ENCODE assay signal across 12 mouse cellular contexts in genomic region chr2:162528911-162529310, GRCm38 (mm10).
DNase-seq lines count a peak whose midpoint lies in the region; ATAC-seq and TF ChIP-seq lines count a peak whose summit lies in the region.
"Had no signal": no experiment of that assay in that cellular context is flagged by ENCODE, and none has a peak within 500 bp of the region (broad histone marks: within the 10 kb centered on the region; RNA-seq: fewer than 3 reads in every experiment).

No protein-coding gene starts in this region.

- TF ChIP-seq CTCF in gastrocnemius, adult 2 months (IDR thresholded peaks at IDR 0.05): peak; percentile 23; the same call in 1 of the 2 replicates
- peak; percentile 35 for TF ChIP-seq CTCF in left cerebral cortex, adult 2 months (IDR thresholded peaks at IDR 0.05)
- peak; percentile 28 for TF ChIP-seq CTCF in Patski (IDR thresholded peaks at IDR 0.05)

- ATAC-seq in Patski: no peak
- no peak for ATAC-seq in megakaryocyte, adult 5-6 weeks (ENCODE audit: poor library complexity, severe bottlenecking)

- intact Hi-C loops in gastrocnemius, adult 2 months (cut with DNase I): no loop called here
- intact Hi-C loops in left cerebral cortex, adult 2 months (cut with DNase I): loop anchor here (2.0 kb wide), 1 partner anchor 130 kb away; no protein-coding TSS in a partner anchor
- intact Hi-C loops in left cerebral cortex, postnatal 4 days (cut with DNase I): no loop called here

- peaks cover 3% of the 10 kb centered on the region for H3K27me3 ChIP-seq in Patski
- H3K27me3 ChIP-seq: hindbrain, embryonic 13.5 days; lung, embryonic 15.5 days; stomach, embryonic 15.5 days had no signal

- no peak overlapping the region for H3K4me3 ChIP-seq in gastrocnemius, adult 2 months
- no peak overlapping the region for H3K4me3 ChIP-seq in left cerebral cortex, adult 2 months
- H3K4me3 ChIP-seq: hindbrain, embryonic 13.5 days; lung, embryonic 15.5 days; stomach, embryonic 15.5 days had no signal

- DNase-seq in gastrocnemius, adult 2 months: no peak
- DNase-seq in gastrocnemius, adult 18-20 months (ENCODE audit: low spot score): no peak
- DNase-seq in left cerebral cortex, adult 2 months (ENCODE audit: extremely low spot score in 1 of 2, low spot score in 2 of 2): peak in 1 of 2 experiments; percentile 20
- DNase-seq in left cerebral cortex, postnatal 4 days: no peak
- DNase-seq in Patski (ENCODE audit: low read depth, low spot score): no peak
- DNase-seq in lung, postnatal 25 days (ENCODE audit: low spot score): peak; percentile 6
- DNase-seq in frontal cortex, adult 2 months (ENCODE audit: extremely low spot score in 1 of 2, low spot score in 1 of 2): no peak
- DNase-seq: gastrocnemius, postnatal 14 days had no signal

- H3K27ac ChIP-seq in gastrocnemius, adult 2 months: no peak overlapping the region
- H3K27ac ChIP-seq in left cerebral cortex, adult 2 months: no peak overlapping the region
- H3K27ac ChIP-seq: hindbrain, embryonic 13.5 days; lung, embryonic 15.5 days; stomach, embryonic 15.5 days had no signal

- in situ Hi-C loops in Patski (cut with MboI; ENCODE audit: low pct_unique_long_range_greater_than_20kb): no loop called here

- POLR2A ChIA-PET in Patski (lab: Charles Lee): no interaction called here

- CTCF ChIA-PET in Patski (lab: Charles Lee): no interaction called here
